Mouse (Mus musculus) midbrain, embryonic 10.5 days (tissue): ENCODE data around the gene Klhl32. TPM values are rescaled to one million over a fixed set of nuclear protein-coding genes. Genes with fewer than 3 reads are reported as not detected.

ENCODE experiments used
- DNase-seq: peaks from one replicate; pipeline ENCODE4 v3.0.0-alpha.2; 2017; ENCODE audit warnings: low spot score
- H3K27ac ChIP-seq: fragments of 300-500 bp; sonication (generic); replicated peaks from 2 replicates; pipeline ENCODE4 v1.5.1; 2016; ENCODE audit warnings: mild to moderate bottlenecking
- H3K27me3 ChIP-seq: fragments of 300-500 bp; sonication (generic); 2 replicates; pipeline ENCODE4 v1.6.1; 2016; ENCODE audit warnings: low read depth, mild to moderate bottlenecking; ENCODE audit not compliant: poor library complexity, severe bottlenecking
- H3K36me3 ChIP-seq: fragments of 300-500 bp; sonication (generic); 2 replicates; pipeline ENCODE4 v1.6.1; 2016; ENCODE audit warnings: mild to moderate bottlenecking, moderate library complexity
- H3K4me1 ChIP-seq: fragments of 300-500 bp; sonication (generic); 2 replicates; pipeline ENCODE4 v1.6.1; 2016
- H3K4me3 ChIP-seq: fragments of 300-500 bp; sonication (generic); 2 replicates; pipeline ENCODE4 v1.5.1; 2016; ENCODE audit warnings: mild to moderate bottlenecking, moderate library complexity
- H3K9me3 ChIP-seq: fragments of 300-500 bp; sonication (generic); replicated peaks from 2 replicates; pipeline ENCODE4 v1.6.1; 2016; ENCODE audit warnings: mild to moderate bottlenecking
- WGBS: fragments of 180-500 bp; shearing (Covaris S2); methylation state at CpG from one replicate; pipeline ENCODE4 v1.1.7; 2016; 5-methylcytosine and 5-hydroxymethylcytosine counted together
- polyA plus RNA-seq: library from polyadenylated mRNA; unstranded; fragments of >200 nt; fragmentation: Nextera tagmentation; extraction: Ambion mirVana; gene quantifications from 2 replicates; pipeline ENCODE4 v1.2.1, GENCODE M21; 2016

The Klhl32 gene
- polyA plus RNA-seq, 1 experiment from 2014 or later, result 3.8 TPM

GRCm38 (mm10) chr4:24568026-24568425 lies 282.9 kb downstream of the Klhl32 start:
- Histone ChIP-seq H3K27ac (no peak overlapping the region), H3K27me3 (no peaks in the 10 kb centered on the region), H3K9me3 (no peaks in the 10 kb centered on the region), H3K4me1 (no peaks in the 10 kb centered on the region), H3K4me3 (no peak overlapping the region), H3K36me3 (peaks cover 6% of the 10 kb centered on the region; the same call in 1 of the 2 replicates)
- DNase-seq, result no peak
- 78% methylated on average over 6 of the region's 6 CpGs for WGBS

Other genes with a start within 250 kb of the Klhl32 start
- 57.3 and 61.8 TPM in 2 replicates for gene Ndufaf4, start 47.0 kb upstream of the Klhl32 start, polyA plus RNA-seq
- 1.4 and 1.5 TPM in 2 replicates for gene Gpr63, start 115.3 kb upstream of the Klhl32 start, polyA plus RNA-seq